In genomic region chr3:34640690-34641600, GRCm38 (mm10) we compare ENCODE assay signal across 8 mouse cellular contexts. TPM values are rescaled to one million over a fixed set of nuclear protein-coding genes. Genes with fewer than 3 reads are reported as not detected.
A peak's percentile ranks its signal among the peaks of the same experiment; 100 is the strongest.
DNase-seq lines count a peak whose midpoint lies in the region; ATAC-seq and TF ChIP-seq lines count a peak whose summit lies in the region.

No protein-coding gene starts in this region.

- H3K27me3 ChIP-seq in intestine, embryonic 15.5 days (replicated peaks), result peaks cover 79% of the 10 kb centered on the region

- no peak overlapping the region for H3K4me2 ChIP-seq in intestine, embryonic 15.5 days (replicated peaks)

- H3K9ac ChIP-seq in intestine, embryonic 15.5 days, result no peak overlapping the region

- TF ChIP-seq CTCF in layer of hippocampus, adult 2 months (conservative IDR thresholded peaks at IDR 0.05), result peak; percentile 81

- peak; percentile 68; the same call in 1 of the 2 replicates for ATAC-seq in intestine, embryonic 15.5 days

- peaks cover 8% of the 10 kb centered on the region; the same call in 1 of the 2 replicates for H3K4me1 ChIP-seq in intestine, embryonic 15.5 days (replicated peaks)

- H3K36me3 ChIP-seq in intestine, embryonic 15.5 days, result no peaks in the 10 kb centered on the region

- H3K27ac ChIP-seq in layer of hippocampus, adult 2 months, result peak overlapping the region; percentile 91
- no peak overlapping the region for H3K27ac ChIP-seq in intestine, embryonic 15.5 days

- no peaks in the 10 kb centered on the region for H3K9me3 ChIP-seq in intestine, embryonic 15.5 days

- WGBS in intestine, embryonic 15.5 days, result 5% methylated on average over 33 of the region's 33 CpGs

- DNase-seq in layer of hippocampus, adult 2 months (ENCODE audit: low spot score in 2 of 2), result peak in 1 of 2 experiments; percentile 69
- no peak for DNase-seq in layer of hippocampus, adult 11-12 months (ENCODE audit: low spot score)
- DNase-seq in ZHBTc4 (ENCODE audit: low read depth, low spot score), result peak; percentile 89
- DNase-seq in embryo, embryonic 11 days, result peak; percentile 88
- DNase-seq in retina, embryonic 14.5 days (ENCODE audit: low spot score), result peak; percentile 89
- no peak for DNase-seq in spleen, adult 12 weeks (ENCODE audit: low spot score)
- no peak for DNase-seq in kidney, adult 11 months

- H3K4me3 ChIP-seq in layer of hippocampus, adult 2 months, result peak overlapping the region; percentile 52
- H3K4me3 ChIP-seq in intestine, embryonic 15.5 days (replicated peaks), result no peak overlapping the region

RNA-seq across cellular contexts. Expression of gene Sox2, which starts 9.3 kb away (rescaled TPM):
- 10 to 100 TPM; 41.1 to 45.9 TPM for total RNA-seq in layer of hippocampus, adult 2 months (2021)
- polyA plus RNA-seq in intestine, embryonic 15.5 days (2015; fragmentation: Nextera tagmentation; extraction: Ambion mirVana), result 0.62 and 0.89 TPM in 2 replicates

Comparison
In these comparisons a context has a peak if more than half of its experiments do, and no peak if none do; other contexts are left out.
1. DNase-seq: peak in ZHBTc4 (single experiment), embryo, embryonic 11 days (single experiment) and retina, embryonic 14.5 days (single experiment); none in layer of hippocampus, adult 11-12 months (single experiment), spleen, adult 12 weeks (single experiment) and kidney, adult 11 months (single experiment).